Mouse (Mus musculus): ENCODE measurements around the gene Gm10553.
A peak's percentile ranks its signal among the peaks of the same experiment; 100 is the strongest.
"Not testable (repeated sequence)": the region's sequence is repeated elsewhere in the genome, so short reads cannot be mapped to it uniquely, and the experiment has no call there.

Gm10553 gene

GRCm38 (mm10) chr1:85099864-85100263 lies at the start of gene Gm10553:
Gm10553 (plus strand) TSS chr1:85100164.
- DNase-seq: not testable (repeated sequence)

- DNase-seq: not testable (repeated sequence)
These were observed 28.3 kb upstream of the Gm10553 start for GRCm38 (mm10) chr1:85071690-85072089.

- not testable (repeated sequence) for DNase-seq
These were observed 26.9 kb upstream of the Gm10553 start for GRCm38 (mm10) chr1:85073099-85073498.

- not testable (repeated sequence) for DNase-seq
These were observed 15.2 kb upstream of the Gm10553 start for GRCm38 (mm10) chr1:85084803-85085202.

DNA sequence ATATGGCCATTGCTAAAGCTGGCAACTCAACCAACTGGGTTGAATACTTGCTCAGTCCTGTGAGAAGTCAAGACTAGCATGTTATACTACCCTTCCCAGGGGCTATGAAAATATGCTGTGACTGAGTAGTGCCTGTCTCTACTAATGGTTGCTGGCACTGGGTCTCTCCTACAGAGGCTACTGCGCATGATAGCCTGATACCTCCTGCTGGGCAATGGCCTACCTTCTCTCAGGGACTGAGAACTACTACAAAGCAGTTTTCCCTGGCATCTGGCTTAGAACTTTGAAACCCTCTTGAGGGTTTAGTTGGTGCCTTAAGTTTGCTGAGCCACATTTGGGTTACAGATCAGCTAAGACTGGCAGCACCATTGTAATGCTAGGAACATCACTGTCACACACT lies 13.8 kb upstream of the Gm10553 start:
- not testable (repeated sequence) for DNase-seq

GRCm38 (mm10) chr1:85092169-85092568 lies 7.8 kb upstream of the Gm10553 start:
- DNase-seq: not testable (repeated sequence)

DNA sequence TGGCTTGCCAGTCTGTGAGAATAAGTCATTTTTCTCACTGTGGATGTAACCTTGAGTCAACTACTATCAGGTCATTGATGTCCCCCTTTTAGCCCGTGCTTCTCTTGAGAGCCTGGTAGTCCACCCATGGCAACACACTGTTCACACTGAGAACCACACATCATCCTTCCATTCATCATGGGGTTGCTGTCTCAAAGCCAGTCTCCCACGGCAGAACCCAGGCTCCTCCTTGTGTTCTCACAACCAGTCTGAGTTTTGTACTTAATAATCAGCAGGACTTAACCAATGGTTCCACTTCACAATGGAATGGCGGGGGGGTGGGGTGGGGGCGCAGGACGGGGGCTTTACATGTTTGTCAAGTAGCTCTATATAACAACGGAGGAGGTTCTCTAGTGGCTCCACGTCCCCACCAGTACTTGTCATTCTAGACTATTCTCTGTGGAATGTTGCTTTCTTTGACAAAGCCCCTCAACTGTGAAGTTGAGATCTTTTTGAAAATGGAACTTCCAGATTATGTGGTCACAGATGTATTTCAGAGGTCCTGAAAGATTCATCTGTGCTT lies 6.9 kb upstream of the Gm10553 start:
- DNase-seq: not testable (repeated sequence)

DNA sequence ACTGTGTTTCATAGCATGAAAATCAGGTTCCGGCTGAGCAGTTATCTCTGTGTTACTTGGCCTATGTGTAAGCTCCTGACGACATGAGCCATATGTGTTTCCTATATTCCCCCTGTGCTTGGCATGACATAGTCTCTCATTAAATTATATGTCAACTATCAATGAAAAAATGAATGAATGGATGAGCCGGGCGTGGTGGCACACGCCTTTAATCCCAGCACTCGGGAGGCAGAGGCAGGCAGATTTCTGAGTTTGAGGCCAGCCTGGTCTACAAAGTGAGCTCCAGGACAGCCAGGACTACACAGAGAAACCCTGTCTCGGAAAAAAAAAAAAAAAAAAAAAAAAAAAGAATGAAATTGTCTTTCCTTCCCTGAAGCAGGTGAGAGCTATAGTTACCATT lies 883 bp upstream of the Gm10553 start:
- DNase-seq: not testable (repeated sequence)

DNA sequence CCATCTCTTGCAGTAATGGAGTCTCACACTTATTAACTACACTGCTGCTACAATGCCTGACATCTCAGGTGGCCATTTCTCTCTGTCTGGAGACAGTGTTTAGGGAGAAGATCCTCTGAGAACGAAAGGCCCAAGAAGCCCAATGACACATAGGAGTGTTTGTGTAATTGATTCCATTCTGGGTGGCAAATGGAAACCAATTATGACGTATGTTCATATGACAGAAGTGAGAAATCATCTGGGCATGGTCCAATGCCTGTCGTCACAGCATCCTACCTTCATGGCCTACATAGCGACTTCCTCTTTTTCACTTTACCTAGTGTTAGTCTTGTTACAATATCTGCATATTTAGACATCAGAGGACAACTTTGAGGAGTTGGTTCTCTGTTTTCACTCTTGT lies 1.8 kb downstream of the Gm10553 start:
- not testable (repeated sequence) for DNase-seq

DNA sequence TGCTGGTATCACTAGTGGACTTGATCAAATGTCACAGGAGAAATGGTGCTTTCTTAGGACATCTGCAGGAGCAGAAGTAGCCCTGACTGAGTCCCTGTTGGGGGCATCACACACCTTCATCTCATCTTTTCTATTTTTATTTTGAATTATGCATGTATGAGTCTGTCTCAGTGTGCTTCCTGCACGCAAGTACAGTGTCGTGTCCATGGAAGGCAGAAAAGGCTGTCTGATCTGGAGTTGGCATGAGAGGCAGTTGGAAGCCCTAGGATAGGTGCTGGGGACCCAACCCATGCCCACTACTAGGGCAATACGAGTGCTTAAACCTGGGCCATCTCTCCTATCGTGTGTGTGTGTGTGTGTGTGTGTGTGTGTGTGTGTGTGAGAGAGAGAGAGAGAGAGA lies 5.4 kb downstream of the Gm10553 start:
- DNase-seq: peak in 1 of 2 experiments; percentile 35

DNA sequence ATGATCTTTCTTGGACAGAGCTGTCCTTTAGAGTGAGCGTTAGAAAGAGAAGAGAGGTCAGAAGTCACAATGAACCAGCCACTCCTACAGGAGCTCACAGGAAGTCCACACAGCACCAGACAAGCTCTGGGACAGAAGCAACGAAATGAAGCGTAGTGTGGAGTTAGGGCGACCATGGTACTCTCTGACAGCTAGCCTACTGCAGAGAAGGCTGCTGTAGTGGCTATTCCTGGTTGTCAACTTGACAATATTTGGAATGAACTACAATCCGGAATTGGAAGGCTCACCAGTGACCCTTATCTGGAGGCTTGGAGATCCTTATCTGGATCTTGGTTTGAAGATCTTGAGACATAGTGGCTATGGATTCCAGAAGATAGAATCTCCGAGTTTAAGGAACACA lies 6.0 kb downstream of the Gm10553 start:
- DNase-seq: not testable (repeated sequence)

- DNase-seq: not testable (repeated sequence)
These were observed 9.8 kb downstream of the Gm10553 start, which contains the start of gene A530032D15Rik for GRCm38 (mm10) chr1:85109753-85110152. A530032D15Rik (minus strand) TSS chr1:85109853.

- not testable (repeated sequence) for DNase-seq
These were observed 10.9 kb downstream of the Gm10553 start for GRCm38 (mm10) chr1:85110876-85111275.

- DNase-seq: peak in 1 of 2 experiments; percentile 42
These were observed 11.6 kb downstream of the Gm10553 start for GRCm38 (mm10) chr1:85111572-85111971.

DNA sequence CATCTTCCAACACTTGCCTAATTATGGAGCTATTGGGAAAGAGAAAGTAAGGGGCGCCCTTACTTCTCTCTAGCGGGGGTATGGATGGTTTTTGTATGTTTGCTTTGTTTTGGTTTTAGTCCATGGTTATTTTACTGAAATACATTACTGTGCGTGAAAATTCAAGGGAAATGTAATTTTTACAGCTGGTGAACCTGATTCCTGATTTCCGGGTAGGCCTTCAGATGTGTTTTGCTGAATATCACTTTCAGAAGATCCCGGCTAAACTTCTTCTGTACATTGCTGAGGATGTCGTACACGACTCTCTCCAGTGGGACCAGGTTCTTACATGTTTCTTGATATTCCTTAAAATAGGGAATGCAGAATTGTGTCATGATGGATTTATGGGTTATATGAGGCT lies 12.3 kb downstream of the Gm10553 start:
- not testable (repeated sequence) for DNase-seq

- DNase-seq: not testable (repeated sequence)
These were observed 12.9 kb downstream of the Gm10553 start for GRCm38 (mm10) chr1:85112889-85113288.

GRCm38 (mm10) chr1:85114078-85114477 lies 14.1 kb downstream of the Gm10553 start:
- not testable (repeated sequence) for DNase-seq

DNA sequence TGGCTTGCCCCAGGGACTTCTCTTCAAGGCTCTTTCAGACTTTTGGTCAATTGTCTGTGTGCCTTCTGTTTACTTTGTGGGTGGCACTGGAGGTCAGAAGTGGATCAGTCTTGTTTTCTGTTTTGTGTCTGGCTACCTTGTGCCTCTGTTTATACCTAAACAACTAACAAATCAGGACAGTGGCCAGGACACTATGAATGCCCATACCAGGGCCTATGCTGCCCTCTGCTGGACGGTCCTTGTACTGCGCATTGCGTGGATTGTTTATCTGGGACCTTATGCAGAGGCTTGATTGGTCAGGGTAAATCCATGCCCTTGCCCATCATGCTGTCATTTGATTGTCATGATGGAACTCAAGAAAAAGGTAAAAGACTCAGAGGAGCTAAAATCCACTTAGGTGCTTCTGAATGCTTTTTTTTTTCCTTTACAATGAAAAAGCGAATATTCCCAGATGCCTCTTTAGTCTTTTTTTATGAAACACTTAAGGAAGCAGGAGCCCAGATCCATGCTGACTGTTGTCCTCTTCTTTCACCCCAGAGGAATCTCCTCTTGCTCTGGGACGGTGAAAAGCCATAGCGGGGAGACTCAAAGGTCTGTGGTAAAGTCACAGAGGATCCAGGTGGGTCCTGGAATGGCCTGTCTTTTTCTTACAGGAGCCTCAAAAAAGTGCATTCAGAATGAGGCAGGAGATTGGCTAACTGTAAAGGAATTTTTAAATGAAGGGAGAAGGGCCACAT lies 14.9 kb downstream of the Gm10553 start:
- not testable (repeated sequence) for DNase-seq

DNA sequence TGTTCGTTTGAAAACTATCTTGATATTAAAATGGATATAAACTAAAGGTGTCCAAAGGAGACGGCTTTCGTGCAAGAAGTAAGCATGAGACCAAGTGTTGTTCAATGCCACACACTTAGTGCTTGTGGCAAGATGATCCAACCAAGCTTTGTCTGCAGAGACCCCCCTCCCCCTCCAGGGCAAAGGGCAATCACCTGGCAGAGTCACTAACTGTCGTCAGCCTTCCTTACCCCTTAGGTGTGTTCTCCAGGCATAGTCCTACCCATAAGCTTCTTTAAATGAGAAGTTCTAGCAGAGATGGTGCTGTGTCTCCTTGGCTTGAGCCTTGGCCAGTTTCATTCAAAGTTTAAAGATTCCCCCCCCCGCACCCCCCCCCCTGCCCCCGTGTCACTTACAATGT lies 17.6 kb downstream of the Gm10553 start:
- DNase-seq: peak in 1 of 2 experiments; percentile 29

DNA sequence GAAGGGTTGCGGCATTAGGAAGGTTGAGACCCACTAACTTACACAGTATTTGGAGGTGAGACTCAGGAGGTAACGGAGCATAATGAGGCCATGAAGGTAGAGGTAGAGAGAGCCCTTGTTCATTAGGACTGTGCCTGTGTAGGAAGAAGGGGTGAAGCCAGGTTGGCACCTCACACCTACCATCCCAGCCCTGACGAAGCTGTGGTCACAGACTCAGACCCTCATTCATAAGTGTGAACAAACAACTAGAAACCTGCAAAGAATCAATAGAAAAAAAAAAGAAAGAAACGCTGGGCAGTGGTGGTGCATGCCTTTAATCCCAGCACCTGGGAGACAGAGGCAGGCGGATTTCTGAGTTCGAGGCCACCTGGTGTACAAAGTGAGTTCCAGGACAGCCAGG lies 18.4 kb downstream of the Gm10553 start:
- not testable (repeated sequence) for DNase-seq

GRCm38 (mm10) chr1:85121841-85122240 lies 21.9 kb downstream of the Gm10553 start:
- not testable (repeated sequence) for DNase-seq

DNA sequence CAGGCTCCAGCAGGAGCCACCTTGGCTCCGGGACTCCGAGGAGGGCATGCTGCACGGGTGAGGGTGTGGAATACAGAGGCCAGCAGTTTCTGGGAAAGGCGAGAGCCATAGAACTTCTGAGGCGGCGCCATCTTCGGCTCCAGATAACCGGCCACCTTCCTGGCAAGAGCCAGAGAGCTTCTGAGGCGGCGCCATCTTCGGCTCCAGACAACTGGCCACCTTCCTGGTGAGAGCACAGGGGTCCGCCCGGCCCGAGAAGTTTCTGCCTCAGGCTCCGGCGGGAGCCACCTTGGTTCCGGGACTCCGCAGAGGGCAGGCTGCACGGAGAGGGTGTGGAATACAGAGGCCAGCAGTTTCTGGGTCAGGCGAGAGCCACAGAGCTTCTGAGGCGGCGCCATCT lies 33.7 kb downstream of the Gm10553 start:
- not testable (repeated sequence) for DNase-seq
